Mouse (Mus musculus) Patski (cell line): ENCODE measurements at regions not wholly inside any gene's neighbourhood (a gene's known extent, or its start where the extent isn't known, plus 50 kb on each side); places are given as distances from the start of the nearest gene placed in this dataset.

Source experiments
- ATAC-seq: fragments of 100-300 bp; one replicate; pipeline ENCODE4 v1.8.0; 2021
- CTCF ChIA-PET: fragments of 350-600 bp; sonication (Branson Sonifier 250); formaldehyde crosslinking; loops from one replicate; lab custom pipeline; 2022; ENCODE audit warnings: inconsistent platforms; lab: Charles Lee
- POLR2A ChIA-PET: fragments of 350-600 bp; sonication (Branson Sonifier 250); formaldehyde crosslinking; loops from one replicate; lab custom pipeline; 2022; ENCODE audit warnings: antibody characterized with exemption, inconsistent platforms; lab: Charles Lee
- DNase-seq: peaks from one replicate; pipeline ENCODE4 v3.0.0-alpha.2; 2011; ENCODE audit warnings: low read depth, low spot score
- H3K27me3 ChIP-seq: fragments of 371-371 bp; one replicate; pipeline ENCODE4 v1.5.1; 2021
- CTCF ChIP-seq: fragments of 100-300 bp; IDR thresholded peaks from one replicate; pipeline ENCODE4 v1.5.1; 2021
- in situ Hi-C: fragments of 300-500 bp; cut with MboI; formaldehyde crosslinking; loops from 3 replicates; pipeline ENCODE4 v1.11.1; 2018; ENCODE audit warnings: low pct_unique_long_range_greater_than_20kb, mixed read lengths

GRCm38 (mm10) chr3:132006191-132006590 lies 78.9 kb upstream of the Dkk2 start:
- ATAC-seq (no peak), DNase-seq (no peak)
- CTCF ChIA-PET = interaction anchor here (0.8 to 1.3 kb wide), 2 partner anchors 12 to 22 kb away, joined by 3 to 4 read pairs; no protein-coding TSS in a partner anchor
- in situ Hi-C loops = no loop called here
- TF ChIP-seq CTCF = no peak
- POLR2A ChIA-PET = no interaction called here
- H3K27me3 ChIP-seq = no peaks in the 10 kb centered on the region

GRCm38 (mm10) chr3:132006912-132007311 lies 78.2 kb upstream of the Dkk2 start:
- no peak for TF ChIP-seq CTCF
- no peaks in the 10 kb centered on the region for H3K27me3 ChIP-seq
- ATAC-seq = no peak
- DNase-seq = no peak
- ChIA-PET CTCF (interaction anchor here (0.8 to 1.3 kb wide), 2 partner anchors 11 to 22 kb away, joined by 3 to 4 read pairs; no protein-coding TSS in a partner anchor), POLR2A (no interaction called here)
- in situ Hi-C loops = no loop called here

GRCm38 (mm10) chr3:132007356-132007755 lies 77.7 kb upstream of the Dkk2 start:
- CTCF ChIA-PET = interaction anchor here (1.3 kb wide), 1 partner anchor 21 kb away, joined by 4 read pairs; no protein-coding TSS in a partner anchor
- no peak for DNase-seq
- H3K27me3 ChIP-seq = no peaks in the 10 kb centered on the region
- in situ Hi-C loops = no loop called here
- no peak for ATAC-seq
- TF ChIP-seq CTCF = no peak
- POLR2A ChIA-PET = no interaction called here

- H3K27me3 ChIP-seq = no peaks in the 10 kb centered on the region
- DNase-seq (no peak), ATAC-seq (no peak)
- ChIA-PET CTCF (interaction anchor here (1.4 to 1.5 kb wide), 2 partner anchors 14 to 18 kb away, joined by 3 to 5 read pairs; no protein-coding TSS in a partner anchor), POLR2A (no interaction called here)
- in situ Hi-C loops = no loop called here
- no peak for TF ChIP-seq CTCF
These were observed 69.9 kb upstream of the Dkk2 start for GRCm38 (mm10) chr3:132015205-132015604.

GRCm38 (mm10) chr3:132017485-132018261 lies 67.4 kb upstream of the Dkk2 start:
- POLR2A ChIA-PET = no interaction called here
- CTCF ChIA-PET = interaction anchor here (0.7 kb wide), 1 partner anchor 11 kb away, joined by 3 read pairs; no protein-coding TSS in a partner anchor

GRCm38 (mm10) chr3:132018505-132018904 lies 66.6 kb upstream of the Dkk2 start:
- ATAC-seq = no peak
- no peaks in the 10 kb centered on the region for H3K27me3 ChIP-seq
- ChIA-PET POLR2A (no interaction called here), CTCF (no interaction called here)
- DNase-seq = no peak
- in situ Hi-C loops = no loop called here
- TF ChIP-seq CTCF = no peak

More at GRCm38 (mm10) chr3:132017485-132018261, 67.4 kb upstream of the Dkk2 start:
- DNase-seq (no peak), ATAC-seq (no peak)
- in situ Hi-C loops = no loop called here
- no peak for TF ChIP-seq CTCF
- no peaks in the 10 kb centered on the region for H3K27me3 ChIP-seq

- no peak for TF ChIP-seq CTCF
- ATAC-seq = no peak
- no peaks in the 10 kb centered on the region for H3K27me3 ChIP-seq
- ChIA-PET POLR2A (interaction anchor here (0.6 kb wide), 1 partner anchor 394 kb away, joined by 4 read pairs; no protein-coding TSS in a partner anchor), CTCF (interaction anchor here (2.6 kb wide), 1 partner anchor 15 kb away, joined by 9 read pairs; no protein-coding TSS in a partner anchor)
- in situ Hi-C loops = no loop called here
- no peak for DNase-seq
These were observed 63.1 kb upstream of the Dkk2 start for GRCm38 (mm10) chr3:132022032-132022431.

- DNase-seq = no peak
- TF ChIP-seq CTCF = no peak
- no peak for ATAC-seq
- H3K27me3 ChIP-seq = no peaks in the 10 kb centered on the region
- ChIA-PET POLR2A (no interaction called here), CTCF (interaction anchor here (1.1 to 2.6 kb wide), 3 partner anchors 13 to 70 kb away, joined by 4 to 9 read pairs (median 4); no protein-coding TSS in a partner anchor)
- in situ Hi-C loops = no loop called here
These were observed 61.8 kb upstream of the Dkk2 start for GRCm38 (mm10) chr3:132023342-132023741.

- no peaks in the 10 kb centered on the region for H3K27me3 ChIP-seq
- DNase-seq (no peak), ATAC-seq (no peak)
- CTCF ChIA-PET = interaction anchor here (1.2 to 2.1 kb wide), 4 partner anchors 14 to 24 kb away, joined by 3 to 5 read pairs (median 4); no protein-coding TSS in a partner anchor
- POLR2A ChIA-PET = no interaction called here
- no peak for TF ChIP-seq CTCF
- in situ Hi-C loops = no loop called here
These were observed 56.0 kb upstream of the Dkk2 start for GRCm38 (mm10) chr3:132029112-132029511.

GRCm38 (mm10) chr3:132033078-132033713 lies 51.9 kb upstream of the Dkk2 start:
- H3K27me3 ChIP-seq = no peaks in the 10 kb centered on the region
- no peak for DNase-seq

More at GRCm38 (mm10) chr3:132033078-132033713, 51.9 kb upstream of the Dkk2 start:
- in situ Hi-C loops = no loop called here
- POLR2A ChIA-PET = no interaction called here
- CTCF ChIA-PET = interaction anchor here (1.0 to 1.5 kb wide), 4 partner anchors 14 to 46 kb away, joined by 3 to 4 read pairs (median 3); no protein-coding TSS in a partner anchor
- ATAC-seq = no peak
- no peak for TF ChIP-seq CTCF
